In genomic region chr16:17527606-17528005, GRCm38 (mm10) we compare ENCODE assay signal across 28 mouse cellular contexts. TPM values are rescaled to one million over a fixed set of nuclear protein-coding genes. Genes with fewer than 3 reads are reported as not detected.
DNase-seq lines count a peak whose midpoint lies in the region; ATAC-seq and TF ChIP-seq lines count a peak whose summit lies in the region.
"Had no signal": no experiment of that assay in that cellular context is flagged by ENCODE, and none has a peak within 500 bp of the region (broad histone marks: within the 10 kb centered on the region; RNA-seq: fewer than 3 reads in every experiment).

No protein-coding gene starts in this region.

- H3K36me3 ChIP-seq in heart, embryonic 12.5 days, result peaks cover 60% of the 10 kb centered on the region
- peaks cover 60 to 63% of the 10 kb centered on the region in 2 experiments for H3K36me3 ChIP-seq in CH12.LX (replicated peaks in 1 of 2; ENCODE audit: control insufficient read depth in 1 of 2, insufficient read depth in 1 of 2, low read length in 1 of 2)
- H3K36me3 ChIP-seq in myocyte (ENCODE audit: control insufficient read depth, insufficient read depth), result peaks cover 37% of the 10 kb centered on the region

- DNase-seq in cerebellum, adult 11-12 months, result peak; percentile 4
- no peak for DNase-seq in cerebellum, adult 2 months
- peak; percentile 81 for DNase-seq in heart, adult 11 months
- no peak for DNase-seq in CH12.LX (ENCODE audit: extremely low read depth)
- no peak for DNase-seq in neural tube, embryonic 10.5 days (ENCODE audit: extremely low spot score, low spot score)
- DNase-seq: adrenal gland, adult 8-10 months; adrenal gland, postnatal 25 days; cerebellum, adult 18-20 months; cerebellum, postnatal 14 days; gastrocnemius, postnatal 10 days; gastrocnemius, postnatal 36 days; heart, postnatal 10 days; heart, postnatal 36 days had no signal

- no peak overlapping the region for H3ac ChIP-seq in myocyte (ENCODE audit: control insufficient read depth, insufficient read length)

- no peaks in the 10 kb centered on the region for H3K9me3 ChIP-seq in heart, embryonic 12.5 days (replicated peaks)
- H3K9me3 ChIP-seq in CH12.LX (replicated peaks; ENCODE audit: low read length), result no peaks in the 10 kb centered on the region
- H3K9me3 ChIP-seq: forebrain, embryonic 12.5 days; forebrain, embryonic 15.5 days; G1E; heart, embryonic 15.5 days; hindbrain, embryonic 10.5 days; hindbrain, embryonic 13.5 days; intestine, embryonic 15.5 days had no signal

- in situ Hi-C loops in CH12.LX (cut with MboI; ENCODE audit: low pct_ligation_motif_present, low pct_unique_long_range_greater_than_20kb, low sequenced_read_pairs), result no loop called here

- TF ChIP-seq EP300 in CH12.LX (IDR thresholded peaks at IDR 0.05; ENCODE audit: low read length), result no peak

- H3K79me2 ChIP-seq in CH12.LX (replicated peaks; ENCODE audit: control insufficient read depth, extremely low read depth, insufficient read depth, poor library complexity, severe bottlenecking) (peaks cover 11% of the 10 kb centered on the region; the same call in 1 of the 2 replicates), myocyte (ENCODE audit: control insufficient read depth, insufficient read depth) (no peaks in the 10 kb centered on the region)

- no peak overlapping the region for H3K4me2 ChIP-seq in heart, embryonic 12.5 days
- H3K4me2 ChIP-seq in CH12.LX (ENCODE audit: insufficient read depth, low read depth, poor library complexity, severe bottlenecking) (no peak overlapping the region), myocyte (ENCODE audit: low read depth) (no peak overlapping the region)
- H3K4me2 ChIP-seq: forebrain, embryonic 12.5 days; forebrain, embryonic 15.5 days; heart, embryonic 11.5 days; heart, embryonic 15.5 days; hindbrain, embryonic 13.5 days; intestine, embryonic 15.5 days had no signal

- ATAC-seq in heart, embryonic 12.5 days (ENCODE audit: insufficient number of reproducible peaks, low FRiP score), result no peak
- ATAC-seq: activated CD4-positive, CD25-positive, alpha-beta regulatory T cell, adult 4 months; forebrain, embryonic 15.5 days; hindbrain, embryonic 16.5 days; intestine, embryonic 15.5 days had no signal

- H3K9ac ChIP-seq in heart, embryonic 12.5 days, result no peak overlapping the region
- H3K9ac ChIP-seq in CH12.LX (ENCODE audit: insufficient read depth, low read depth), result no peak overlapping the region
- H3K9ac ChIP-seq: forebrain, embryonic 12.5 days; forebrain, embryonic 15.5 days; heart, embryonic 15.5 days; hindbrain, embryonic 13.5 days; intestine, embryonic 15.5 days had no signal

- no peaks in the 10 kb centered on the region; the same call in 1 of the 2 replicates for H3K4me1 ChIP-seq in cerebellum, adult 2 months (ENCODE audit: control insufficient read depth, insufficient read depth, low read length)
- peaks cover 16% of the 10 kb centered on the region for H3K4me1 ChIP-seq in heart, embryonic 12.5 days (replicated peaks)
- peaks cover 7 to 48% of the 10 kb centered on the region in 2 experiments; a peak in 3 of 4 replicates for H3K4me1 ChIP-seq in CH12.LX (ENCODE audit: control insufficient read depth in 1 of 2, insufficient read depth in 2 of 2)

- H3K4me3 ChIP-seq in cerebellum, adult 2 months (replicated peaks; ENCODE audit: insufficient read depth, low read depth, low read length), result no peak overlapping the region
- no peak overlapping the region for H3K4me3 ChIP-seq in heart, embryonic 12.5 days
- H3K4me3 ChIP-seq in CH12.LX (replicated peaks in 1 of 3; ENCODE audit: low read depth in 2 of 3, low read length in 2 of 3, poor library complexity in 1 of 3) (no peak overlapping the region), myocyte (no peak overlapping the region)
- H3K4me3 ChIP-seq: forebrain, embryonic 12.5 days; forebrain, embryonic 15.5 days; heart, embryonic 15.5 days; hindbrain, embryonic 10.5 days; hindbrain, embryonic 13.5 days; intestine, embryonic 15.5 days had no signal

- no peak for TF ChIP-seq RAD21 in CH12.LX (IDR thresholded peaks at IDR 0.05; ENCODE audit: low read depth, low read length)

- dilution Hi-C loops in CH12.LX (cut with MboI; ENCODE audit: extremely low pct_ligation_motif_present, extremely low pct_unique_long_range_greater_than_20kb, low sequenced_read_pairs), result no loop called here

- H3K27me3 ChIP-seq in cerebellum, adult 2 months (ENCODE audit: control insufficient read depth, insufficient read depth, low read length), result no peaks in the 10 kb centered on the region
- no peaks in the 10 kb centered on the region for H3K27me3 ChIP-seq in heart, embryonic 12.5 days (replicated peaks)
- H3K27me3 ChIP-seq in CH12.LX (replicated peaks) (no peaks in the 10 kb centered on the region), myocyte (ENCODE audit: control insufficient read depth, insufficient read depth, insufficient read length) (no peaks in the 10 kb centered on the region)
- H3K27me3 ChIP-seq: forebrain, embryonic 12.5 days; forebrain, embryonic 15.5 days; heart, embryonic 15.5 days; hindbrain, embryonic 13.5 days; intestine, embryonic 15.5 days had no signal

- H3K27ac ChIP-seq in cerebellum, adult 2 months (ENCODE audit: insufficient read depth, low read length), result no peak overlapping the region
- H3K27ac ChIP-seq in heart, embryonic 12.5 days (ENCODE audit: poor library complexity, severe bottlenecking), result no peak overlapping the region
- H3K27ac ChIP-seq in CH12.LX (ENCODE audit: insufficient read depth, low read depth), result no peak overlapping the region
- H3K27ac ChIP-seq: forebrain, embryonic 12.5 days; forebrain, embryonic 15.5 days; heart, embryonic 15.5 days; hindbrain, embryonic 10.5 days; hindbrain, embryonic 13.5 days; intestine, embryonic 15.5 days had no signal

- TF ChIP-seq POLR2A in cerebellum, adult 2 months (IDR thresholded peaks at IDR 0.05; ENCODE audit: borderline replicate concordance, insufficient read depth, low read length), result no peak
- no peak for TF ChIP-seq POLR2A in CH12.LX (IDR thresholded peaks at IDR 0.05; ENCODE audit: low read depth, low read length)
- no peak for TF ChIP-seq POLR2A in myocyte (IDR thresholded peaks at IDR 0.05; ENCODE audit: insufficient read length, low read depth)

- no peak for TF ChIP-seq CTCF in cerebellum, adult 2 months (IDR thresholded peaks at IDR 0.05; ENCODE audit: borderline replicate concordance, insufficient read depth, low read depth, low read length)
- TF ChIP-seq CTCF in CH12.LX (conservative IDR thresholded peaks at IDR 0.05 in 1 of 2, IDR thresholded peaks at IDR 0.05 in 1 of 2; ENCODE audit: low read depth in 2 of 2, low read length in 2 of 2), result no peak

TF ChIP-seq in CH12.LX, 34 proteins besides CTCF, POLR2A, EP300 and RAD21:
- TF ChIP-seq SMC3 (IDR thresholded peaks at IDR 0.05; ENCODE audit: low read depth, low read length) (no peak), CHD2 (IDR thresholded peaks at IDR 0.05; ENCODE audit: low read length) (0 out of 2 replicates have a peak, but pooled peaks have one; percentile 10)

TF ChIP-seq in myocyte, 11 proteins besides CTCF, POLR2A, EP300 and RAD21:
- TF ChIP-seq POLR2AphosphoS2 (IDR thresholded peaks at IDR 0.05; ENCODE audit: insufficient read length, low read depth) (peak; percentile 60), REST (IDR thresholded peaks at IDR 0.05; ENCODE audit: insufficient read depth, insufficient read length) (no peak)

RNA-seq across cellular contexts. Expression of gene Thap7, which starts 3.3 kb away (rescaled TPM):
- polyA plus RNA-seq in cerebellum, adult 2 months (2012; rRNA removed), result 74.3 TPM in 2 replicates
- 35.9 and 37.0 TPM in 2 replicates for polyA plus RNA-seq in heart, embryonic 12.5 days (2016; fragmentation: Nextera tagmentation; extraction: Ambion mirVana)
- total RNA-seq in CH12.LX (2012; rRNA removed) (64.3 and 72.7 TPM in 2 replicates), CH12.LX (2014; rRNA removed) (80.7 and 83.3 TPM in 2 replicates)
- polyA plus RNA-seq in CH12.LX (2012; ENCODE audit: insufficient read length, low read depth) (79.4 and 82.4 TPM in 2 replicates), myocyte (2012; fragmentation: generic; extraction: Trizol) (42.6 TPM)

RNA-seq across cellular contexts. Expression of gene Lztr1, which starts 19.1 kb away (rescaled TPM):
- 240 and 242 TPM in 2 replicates for polyA plus RNA-seq in cerebellum, adult 2 months (2012; rRNA removed)
- polyA plus RNA-seq in heart, embryonic 12.5 days (2016; fragmentation: Nextera tagmentation; extraction: Ambion mirVana), result 49.2 and 56.6 TPM in 2 replicates
- total RNA-seq in CH12.LX (2012; rRNA removed) (111 and 138 TPM in 2 replicates), CH12.LX (2014; rRNA removed) (98.4 and 110 TPM in 2 replicates)
- polyA plus RNA-seq in CH12.LX (2012; ENCODE audit: insufficient read length, low read depth) (78.0 and 111 TPM in 2 replicates), myocyte (2012; fragmentation: generic; extraction: Trizol) (84.7 TPM)

RNA-seq across cellular contexts. Expression of gene Lrrc74b, which starts 33.4 kb away (rescaled TPM):
- polyA plus RNA-seq in cerebellum, adult 2 months (2012; rRNA removed), result 0.36 and 0.89 TPM in 2 replicates
- 0.09 and 0.23 TPM in 2 replicates for polyA plus RNA-seq in heart, embryonic 12.5 days (2016; fragmentation: Nextera tagmentation; extraction: Ambion mirVana)
- total RNA-seq in CH12.LX (2012; rRNA removed), result not detected in 2 replicates
- not detected in 2 replicates for total RNA-seq in CH12.LX (2014; rRNA removed)
- 0.17 TPM in 1 of 2 replicates, not detected in the other for polyA plus RNA-seq in CH12.LX (2012; ENCODE audit: insufficient read length, low read depth)
- 0.08 TPM for polyA plus RNA-seq in myocyte (2012; fragmentation: generic; extraction: Trizol)
- total RNA-seq: granulocyte monocyte progenitor cell, adult 5-6 weeks; heart, adult 8-10 months had no signal
- polyA plus RNA-seq: activated CD4-positive, CD25-positive, alpha-beta regulatory T cell, adult 4 months; embryonic facial prominence, embryonic 11.5 days; heart, embryonic 11.5 days had no signal

RNA-seq across cellular contexts. Expression of gene P2rx6, which starts 34.1 kb away (rescaled TPM):
- 4.8 and 6.5 TPM in 2 replicates for polyA plus RNA-seq in cerebellum, adult 2 months (2012; rRNA removed)
- 0.86 and 1.2 TPM in 2 replicates for polyA plus RNA-seq in heart, embryonic 12.5 days (2016; fragmentation: Nextera tagmentation; extraction: Ambion mirVana)
- total RNA-seq in CH12.LX (2012; rRNA removed) (not detected in 2 replicates), CH12.LX (2014; rRNA removed) (not detected in 2 replicates)
- polyA plus RNA-seq in CH12.LX (2012; ENCODE audit: insufficient read length, low read depth) (not detected in 2 replicates), myocyte (2012; fragmentation: generic; extraction: Trizol) (3.3 TPM)
- total RNA-seq: granulocyte monocyte progenitor cell, adult 5-6 weeks had no signal
- polyA plus RNA-seq: activated CD4-positive, CD25-positive, alpha-beta regulatory T cell, adult 4 months; G1E had no signal

RNA-seq across cellular contexts. Expression of gene Aifm3, which starts 38.2 kb away (rescaled TPM):
- 472 and 503 TPM in 2 replicates for polyA plus RNA-seq in cerebellum, adult 2 months (2012; rRNA removed)
- polyA plus RNA-seq in heart, embryonic 12.5 days (2016; fragmentation: Nextera tagmentation; extraction: Ambion mirVana), result 0.82 and 1.1 TPM in 2 replicates
- total RNA-seq in CH12.LX (2012; rRNA removed) (0.08 TPM in 1 of 2 replicates, not detected in the other), CH12.LX (2014; rRNA removed) (not detected in 2 replicates)
- polyA plus RNA-seq in CH12.LX (2012; ENCODE audit: insufficient read length, low read depth) (not detected in 2 replicates), myocyte (2012; fragmentation: generic; extraction: Trizol) (0.02 TPM)
- total RNA-seq: granulocyte monocyte progenitor cell, adult 5-6 weeks had no signal
- polyA plus RNA-seq: activated CD4-positive, CD25-positive, alpha-beta regulatory T cell, adult 4 months; G1E had no signal

Comparison
In these comparisons a context has a peak if more than half of its experiments do, and no peak if none do; other contexts are left out.
1. DNase-seq: peak in cerebellum, adult 11-12 months (single experiment) and heart, adult 11 months (single experiment); none in cerebellum, adult 2 months (0 of 2), CH12.LX (single experiment) and neural tube, embryonic 10.5 days (single experiment).